Mouse (Mus musculus) liver, embryonic 12.5 days (tissue): ENCODE measurements around the gene Pigt. TPM values are rescaled to one million over a fixed set of nuclear protein-coding genes. Genes with fewer than 3 reads are reported as not detected.

Experiments used
- ATAC-seq: fragments of 200-750 bp; cut with Nextera tagmentation; 2 replicates; pipeline ENCODE4 v1.8.0; 2017; ENCODE audit warnings: moderate number of reproducible peaks, mild to moderate bottlenecking, moderate library complexity
- H3K27ac ChIP-seq: fragments of 300-500 bp; sonication (generic); 2 replicates; pipeline ENCODE4 v1.5.1; 2016; ENCODE audit warnings: mild to moderate bottlenecking
- H3K27me3 ChIP-seq: fragments of 300-500 bp; sonication (generic); replicated peaks from 2 replicates; pipeline ENCODE4 v1.6.1; 2016; ENCODE audit warnings: mild to moderate bottlenecking, moderate library complexity
- H3K36me3 ChIP-seq: fragments of 300-500 bp; sonication (generic); 2 replicates; pipeline ENCODE4 v1.6.1; 2016; ENCODE audit warnings: mild to moderate bottlenecking, moderate library complexity
- H3K4me1 ChIP-seq: fragments of 300-500 bp; sonication (generic); 2 replicates; pipeline ENCODE4 v1.6.1; 2016
- H3K4me2 ChIP-seq: fragments of 300-500 bp; sonication (generic); 2 replicates; pipeline ENCODE4 v1.6.1; 2016; ENCODE audit warnings: mild to moderate bottlenecking, moderate library complexity
- H3K4me3 ChIP-seq: fragments of 300-500 bp; sonication (generic); 2 replicates; pipeline ENCODE4 v1.5.1; 2016; ENCODE audit warnings: mild to moderate bottlenecking, moderate library complexity
- H3K9ac ChIP-seq: fragments of 300-500 bp; sonication (generic); 2 replicates; pipeline ENCODE4 v1.6.1; 2016; ENCODE audit warnings: mild to moderate bottlenecking, moderate library complexity
- H3K9me3 ChIP-seq: fragments of 300-500 bp; sonication (generic); replicated peaks from 2 replicates; pipeline ENCODE4 v1.6.1; 2016; ENCODE audit warnings: mild to moderate bottlenecking, moderate library complexity
- WGBS: fragments of 180-500 bp; shearing (Covaris S2); methylation state at CpG from one replicate; pipeline ENCODE4 v1.1.7; 2016; ENCODE audit not compliant: insufficient replicate concordance; 5-methylcytosine and 5-hydroxymethylcytosine counted together
- polyA plus RNA-seq: library from polyadenylated mRNA; unstranded; fragments of >200 nt; fragmentation: Nextera tagmentation; extraction: Ambion mirVana; gene quantifications from 2 replicates; pipeline ENCODE4 v1.2.1, GENCODE M21; 2016

Pigt gene
- polyA plus RNA-seq, 1 experiment from 2014 or later, result 30.3 TPM

- ATAC-seq, result no peak
- H3K27ac ChIP-seq, result no peak overlapping the region
- H3K4me2 ChIP-seq, result no peak overlapping the region
- H3K36me3 ChIP-seq, result no peaks in the 10 kb centered on the region
- H3K9me3 ChIP-seq, result peaks cover 4% of the 10 kb centered on the region; the same call in 1 of the 2 replicates
- 1% methylated on average over 3 of the region's 3 CpGs for WGBS
- H3K4me3 ChIP-seq, result no peak overlapping the region
- H3K27me3 ChIP-seq, result no peaks in the 10 kb centered on the region
- H3K9ac ChIP-seq, result no peak overlapping the region
- no peaks in the 10 kb centered on the region for H3K4me1 ChIP-seq
Observed at GRCm38 (mm10) chr2:164531169-164531568, 33.8 kb downstream of the Pigt start.

GRCm38 (mm10) chr2:164534315-164534714 is 37.0 kb downstream of the Pigt start:
- H3K4me3 ChIP-seq, result no peak overlapping the region
- no peak for ATAC-seq
- H3K36me3 ChIP-seq, result no peaks in the 10 kb centered on the region
- no peak overlapping the region for H3K4me2 ChIP-seq
- no peak overlapping the region for H3K27ac ChIP-seq
- H3K9ac ChIP-seq, result no peak overlapping the region
- no peaks in the 10 kb centered on the region for H3K9me3 ChIP-seq
- H3K4me1 ChIP-seq, result no peaks in the 10 kb centered on the region
- 53% methylated on average over 10 of the region's 10 CpGs for WGBS
- H3K27me3 ChIP-seq, result no peaks in the 10 kb centered on the region; the same call in 1 of the 2 replicates

GRCm38 (mm10) chr2:164537003-164537402 is 39.7 kb downstream of the Pigt start:
- Histone ChIP-seq H3K36me3 (no peaks in the 10 kb centered on the region), H3K27me3 (peaks cover 5% of the 10 kb centered on the region; the same call in 1 of the 2 replicates), H3K9me3 (no peaks in the 10 kb centered on the region), H3K4me1 (no peaks in the 10 kb centered on the region), H3K27ac (no peak overlapping the region), H3K9ac (no peak overlapping the region), H3K4me2 (no peak overlapping the region), H3K4me3 (no peak overlapping the region)
- ATAC-seq, result no peak
- WGBS, result 62% methylated on average over 4 of the region's 4 CpGs

GRCm38 (mm10) chr2:164540652-164541427 is 43.5 kb downstream of the Pigt start:
- H3K27me3 ChIP-seq, result peaks cover 10% of the 10 kb centered on the region; the same call in 1 of the 2 replicates
- no peak overlapping the region for H3K27ac ChIP-seq
- no peaks in the 10 kb centered on the region for H3K36me3 ChIP-seq
- H3K4me3 ChIP-seq, result no peak overlapping the region
- H3K4me1 ChIP-seq, result no peaks in the 10 kb centered on the region
- 27% methylated on average over 8 of the region's 8 CpGs for WGBS
- H3K9me3 ChIP-seq, result no peaks in the 10 kb centered on the region
- ATAC-seq, result no peak
- no peak overlapping the region for H3K4me2 ChIP-seq
- no peak overlapping the region for H3K9ac ChIP-seq

GRCm38 (mm10) chr2:164542132-164542531 is 44.8 kb downstream of the Pigt start:
- no peak overlapping the region for H3K4me3 ChIP-seq
- 59% methylated on average over 5 of the region's 5 CpGs for WGBS
- peaks cover 10% of the 10 kb centered on the region; the same call in 1 of the 2 replicates for H3K27me3 ChIP-seq
- no peak overlapping the region for H3K27ac ChIP-seq
- no peaks in the 10 kb centered on the region for H3K9me3 ChIP-seq
- no peak for ATAC-seq
- H3K4me2 ChIP-seq, result no peak overlapping the region
- H3K36me3 ChIP-seq, result no peaks in the 10 kb centered on the region
- no peaks in the 10 kb centered on the region for H3K4me1 ChIP-seq
- H3K9ac ChIP-seq, result no peak overlapping the region

GRCm38 (mm10) chr2:164542598-164542997 is 45.3 kb downstream of the Pigt start:
- peaks cover 10% of the 10 kb centered on the region; the same call in 1 of the 2 replicates for H3K27me3 ChIP-seq
- ATAC-seq, result no peak
- no peaks in the 10 kb centered on the region for H3K9me3 ChIP-seq
- no peak overlapping the region for H3K9ac ChIP-seq
- H3K4me3 ChIP-seq, result no peak overlapping the region
- WGBS, result 73% methylated on average over 7 of the region's 7 CpGs
- H3K27ac ChIP-seq, result no peak overlapping the region
- no peak overlapping the region for H3K4me2 ChIP-seq
- no peaks in the 10 kb centered on the region for H3K36me3 ChIP-seq
- no peaks in the 10 kb centered on the region for H3K4me1 ChIP-seq

- Histone ChIP-seq H3K27me3 (peaks cover 10% of the 10 kb centered on the region; the same call in 1 of the 2 replicates), H3K9ac (no peak overlapping the region), H3K4me3 (no peak overlapping the region), H3K4me2 (no peak overlapping the region), H3K27ac (no peak overlapping the region), H3K36me3 (no peaks in the 10 kb centered on the region), H3K9me3 (no peaks in the 10 kb centered on the region), H3K4me1 (no peaks in the 10 kb centered on the region)
- ATAC-seq, result no peak
- 58% methylated on average over 2 of the region's 2 CpGs for WGBS
Observed at GRCm38 (mm10) chr2:164543745-164544144, 46.4 kb downstream of the Pigt start.

GRCm38 (mm10) chr2:164544454-164545097 is 47.3 kb downstream of the Pigt start:
- 20% methylated on average over 5 of the region's 5 CpGs for WGBS
- Histone ChIP-seq H3K27me3 (peaks cover 13% of the 10 kb centered on the region; the same call in 1 of the 2 replicates), H3K4me2 (no peak overlapping the region), H3K9me3 (no peaks in the 10 kb centered on the region), H3K9ac (no peak overlapping the region), H3K4me3 (no peak overlapping the region), H3K36me3 (no peaks in the 10 kb centered on the region), H3K4me1 (no peaks in the 10 kb centered on the region), H3K27ac (no peak overlapping the region)
- no peak for ATAC-seq

GRCm38 (mm10) chr2:164549338-164549737 is 52.0 kb downstream of the Pigt start:
- ATAC-seq, result no peak
- no peaks in the 10 kb centered on the region for H3K9me3 ChIP-seq
- 30% methylated on average over 4 of the region's 4 CpGs for WGBS
- H3K27me3 ChIP-seq, result peaks cover 28% of the 10 kb centered on the region
- H3K4me1 ChIP-seq, result no peaks in the 10 kb centered on the region
- no peaks in the 10 kb centered on the region for H3K36me3 ChIP-seq
- no peak overlapping the region for H3K27ac ChIP-seq
- H3K4me3 ChIP-seq, result no peak overlapping the region
- no peak overlapping the region for H3K4me2 ChIP-seq
- H3K9ac ChIP-seq, result no peak overlapping the region

- no peaks in the 10 kb centered on the region for H3K9me3 ChIP-seq
- H3K4me3 ChIP-seq, result no peak overlapping the region
- no peaks in the 10 kb centered on the region for H3K4me1 ChIP-seq
- peaks cover 28% of the 10 kb centered on the region for H3K27me3 ChIP-seq
- no peak for ATAC-seq
- no peak overlapping the region for H3K9ac ChIP-seq
- 14% methylated on average over 10 of the region's 10 CpGs for WGBS
- no peaks in the 10 kb centered on the region for H3K36me3 ChIP-seq
- H3K27ac ChIP-seq, result no peak overlapping the region
- H3K4me2 ChIP-seq, result no peak overlapping the region
Observed at GRCm38 (mm10) chr2:164549963-164550894, 52.9 kb downstream of the Pigt start.

GRCm38 (mm10) chr2:164550895-164551269 is 53.6 kb downstream of the Pigt start:
- Histone ChIP-seq H3K27me3 (peaks cover 28% of the 10 kb centered on the region), H3K4me1 (no peaks in the 10 kb centered on the region), H3K9ac (no peak overlapping the region), H3K27ac (no peak overlapping the region), H3K4me2 (no peak overlapping the region), H3K9me3 (no peaks in the 10 kb centered on the region), H3K36me3 (no peaks in the 10 kb centered on the region), H3K4me3 (no peak overlapping the region)
- ATAC-seq, result no peak
- 27% methylated on average over 2 of the region's 2 CpGs for WGBS
